Mouse (Mus musculus) kidney, adult 8-10 months (tissue): ENCODE data around the gene Bex1.
"Not testable (repeated sequence)": the region's sequence is repeated elsewhere in the genome, so short reads cannot be mapped to it uniquely, and the experiment has no call there.

Experiments used
- DNase-seq, 2 experiments: peaks; one replicate each; pipeline ENCODE4 v3.0.0; 2022

Gene Bex1

GRCm38 (mm10) chrX:136214729-136215677 lies at the start of gene Bex1, which contains the start of gene Tceal7:
TSS of gene Bex1 (minus strand) at chrX:136215513.
TSS of gene Tceal7 (plus strand) at chrX:136214779.
- DNase-seq = not testable (repeated sequence)

GRCm38 (mm10) chrX:136252023-136252729 lies 36.9 kb upstream of the Bex1 start:
- DNase-seq = no peak

- no peak for DNase-seq
Observed at GRCm38 (mm10) chrX:136249671-136250070, 34.4 kb upstream of the Bex1 start.

- peak in 1 of 2 experiments; percentile 2 for DNase-seq
Observed at GRCm38 (mm10) chrX:136248811-136249210, 33.5 kb upstream of the Bex1 start.

GRCm38 (mm10) chrX:136245521-136246071 lies 30.3 kb upstream of the Bex1 start:
- DNase-seq = peak; percentile 2 to 10

- peak; percentile 68 to 73 for DNase-seq
Observed at GRCm38 (mm10) chrX:136244574-136245229, 29.4 kb upstream of the Bex1 start, which contains the start of gene Tceal9. TSS of gene Tceal9 (plus strand) at chrX:136245079.

GRCm38 (mm10) chrX:136243181-136243580 lies 27.9 kb upstream of the Bex1 start:
- DNase-seq = no peak

- DNase-seq = peak; percentile 5 to 46
Observed at GRCm38 (mm10) chrX:136238118-136238517, 22.8 kb upstream of the Bex1 start.

GRCm38 (mm10) chrX:136227768-136228167 lies 12.5 kb upstream of the Bex1 start:
- DNase-seq = no peak

GRCm38 (mm10) chrX:136223714-136224113 lies 8.4 kb upstream of the Bex1 start:
- DNase-seq = no peak

GRCm38 (mm10) chrX:136216303-136216702 lies 990 bp upstream of the Bex1 start:
- DNase-seq = no peak

GRCm38 (mm10) chrX:136213396-136213795 lies 1.9 kb downstream of the Bex1 start:
- no peak for DNase-seq

- no peak for DNase-seq
Observed at GRCm38 (mm10) chrX:136204406-136204805, 10.9 kb downstream of the Bex1 start.

GRCm38 (mm10) chrX:136203664-136204066 lies 11.6 kb downstream of the Bex1 start, which contains the start of gene Tceal5:
TSS of gene Tceal5 (minus strand) at chrX:136203876.
- DNase-seq = no peak

GRCm38 (mm10) chrX:136203257-136203656 lies 12.1 kb downstream of the Bex1 start:
- DNase-seq = no peak

- peak; percentile 13 to 30 for DNase-seq
Observed at GRCm38 (mm10) chrX:136196873-136197272, 18.4 kb downstream of the Bex1 start.

GRCm38 (mm10) chrX:136195193-136195944 lies 19.9 kb downstream of the Bex1 start:
- no peak for DNase-seq

GRCm38 (mm10) chrX:136183107-136183506 lies 32.2 kb downstream of the Bex1 start:
- DNase-seq = no peak

- no peak for DNase-seq
Observed at GRCm38 (mm10) chrX:136180897-136181553, 34.3 kb downstream of the Bex1 start.

- DNase-seq = no peak
Observed at GRCm38 (mm10) chrX:136172786-136173185, 42.5 kb downstream of the Bex1 start.

- peak; percentile 74 to 85 for DNase-seq
Observed at GRCm38 (mm10) chrX:136172118-136172551, 43.2 kb downstream of the Bex1 start, which contains the start of gene Tceal8. TSS of gene Tceal8 (minus strand) at chrX:136172342.
